Comparison of ENCODE assay signal across 26 mouse cellular contexts in the genomic region with DNA sequence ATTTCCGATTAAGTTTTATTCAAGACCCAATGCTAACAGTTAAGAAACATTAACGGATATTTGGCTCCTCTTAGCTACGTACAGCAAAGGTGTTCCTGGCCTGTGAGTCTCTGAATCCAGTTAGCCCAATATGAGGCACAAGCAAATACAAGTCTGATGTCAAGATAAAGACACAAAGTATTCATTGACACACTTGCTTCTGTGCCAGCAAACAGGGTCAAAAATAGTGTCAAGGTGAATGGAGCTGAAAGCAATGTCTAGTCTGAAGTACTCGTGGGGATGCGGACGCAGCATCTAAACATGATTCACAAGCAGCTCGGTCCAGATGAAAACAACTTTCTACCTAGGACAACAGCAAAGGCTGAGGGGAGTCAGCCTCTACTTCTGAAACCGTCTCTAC. TPM values are rescaled to one million over a fixed set of nuclear protein-coding genes. Genes with fewer than 3 reads are reported as not detected.
DNase-seq lines count a peak whose midpoint lies in the region; ATAC-seq and TF ChIP-seq lines count a peak whose summit lies in the region.
"Had no signal": no experiment of that assay in that cellular context is flagged by ENCODE, and none has a peak within 500 bp of the region (broad histone marks: within the 10 kb centered on the region; RNA-seq: fewer than 3 reads in every experiment).

No protein-coding gene starts in this region.

- peak overlapping the region; percentile 58 to 72 for H3K27ac ChIP-seq in heart, embryonic 14.5 days (replicated peaks in 1 of 2; ENCODE audit: control insufficient read depth in 1 of 2, insufficient read depth in 1 of 2, low read depth in 2 of 2, low read length in 2 of 2)
- H3K27ac ChIP-seq in liver, postnatal 0 days (ENCODE audit: low read depth), result no peak overlapping the region
- no peak overlapping the region for H3K27ac ChIP-seq in liver, embryonic 12.5 days
- H3K27ac ChIP-seq: forebrain, embryonic 12.5 days; hindbrain, embryonic 14.5 days; liver, embryonic 15.5 days; midbrain, embryonic 12.5 days; neural tube, embryonic 13.5 days; stomach, postnatal 0 days had no signal

- no peak for TF ChIP-seq CTCF in liver, postnatal 0 days (IDR thresholded peaks at IDR 0.05; ENCODE audit: low read depth)

- no peak overlapping the region for H3K9ac ChIP-seq in heart, embryonic 14.5 days (ENCODE audit: low read length)
- no peak overlapping the region for H3K9ac ChIP-seq in liver, postnatal 0 days (replicated peaks)
- no peak overlapping the region for H3K9ac ChIP-seq in liver, embryonic 12.5 days
- H3K9ac ChIP-seq: forebrain, embryonic 12.5 days; forebrain, postnatal 0 days; hindbrain, embryonic 14.5 days; liver, embryonic 15.5 days; midbrain, embryonic 12.5 days; neural tube, embryonic 13.5 days had no signal

- no peak overlapping the region for H3K4me3 ChIP-seq in heart, embryonic 14.5 days (ENCODE audit: control insufficient read depth in 1 of 2, insufficient read depth in 1 of 2, low read depth in 1 of 2, low read length in 2 of 2)
- H3K4me3 ChIP-seq in liver, postnatal 0 days (ENCODE audit: low read depth, low read length), result no peak overlapping the region
- H3K4me3 ChIP-seq in liver, embryonic 12.5 days, result no peak overlapping the region
- H3K4me3 ChIP-seq: erythroblast, embryonic 14.5 days; forebrain, embryonic 12.5 days; liver, embryonic 15.5 days; megakaryocyte, embryonic 14.5 days; midbrain, embryonic 12.5 days; neural tube, embryonic 13.5 days had no signal

- H3K27me3 ChIP-seq in heart, embryonic 14.5 days (ENCODE audit: control insufficient read depth, insufficient read depth, low read length), result no peaks in the 10 kb centered on the region
- no peaks in the 10 kb centered on the region for H3K27me3 ChIP-seq in liver, postnatal 0 days (ENCODE audit: insufficient read depth, low read length)
- no peaks in the 10 kb centered on the region for H3K27me3 ChIP-seq in liver, embryonic 12.5 days (replicated peaks)
- H3K27me3 ChIP-seq: forebrain, embryonic 12.5 days; liver, embryonic 15.5 days; midbrain, embryonic 12.5 days; neural tube, embryonic 13.5 days had no signal

- H3K4me2 ChIP-seq in heart, embryonic 14.5 days (ENCODE audit: low read length), result peak overlapping the region; percentile 45
- no peak overlapping the region for H3K4me2 ChIP-seq in liver, postnatal 0 days (ENCODE audit: low read depth, low read length)
- H3K4me2 ChIP-seq in liver, embryonic 12.5 days, result no peak overlapping the region
- H3K4me2 ChIP-seq: forebrain, embryonic 12.5 days; hindbrain, embryonic 14.5 days; liver, embryonic 15.5 days; midbrain, embryonic 12.5 days; neural tube, embryonic 13.5 days had no signal

- TF ChIP-seq EP300 in liver, postnatal 0 days (IDR thresholded peaks at IDR 0.05; ENCODE audit: low read depth), result no peak

- no peaks in the 10 kb centered on the region for H3K9me3 ChIP-seq in heart, embryonic 14.5 days (ENCODE audit: control insufficient read depth, low read length)
- H3K9me3 ChIP-seq in liver, postnatal 0 days (ENCODE audit: low read length), result no peaks in the 10 kb centered on the region
- no peaks in the 10 kb centered on the region for H3K9me3 ChIP-seq in liver, embryonic 12.5 days (replicated peaks)
- H3K9me3 ChIP-seq: forebrain, embryonic 12.5 days; liver, embryonic 15.5 days; megakaryocyte, embryonic 14.5 days; midbrain, embryonic 12.5 days; neural tube, embryonic 13.5 days had no signal

- WGBS in heart, embryonic 14.5 days, result 48% methylated on average over 8 of the region's 8 CpGs
- WGBS in liver, postnatal 0 days (ENCODE audit: insufficient replicate concordance), result 70% methylated on average over 8 of the region's 8 CpGs
- 80% methylated on average over 8 of the region's 8 CpGs for WGBS in liver, embryonic 12.5 days (ENCODE audit: insufficient replicate concordance)

- no peak for ATAC-seq in heart, embryonic 14.5 days (ENCODE audit: insufficient number of reproducible peaks, insufficient read depth, low FRiP score, low read depth)
- peak; percentile 13; the same call in 1 of the 2 replicates for ATAC-seq in liver, postnatal 0 days
- no peak for ATAC-seq in liver, embryonic 12.5 days
- ATAC-seq: CD4-positive, CD25-positive, alpha-beta regulatory T cell, adult 4 months; forebrain, postnatal 0 days; intestine, postnatal 0 days had no signal

- DNase-seq in adrenal gland, postnatal 14 days, result peak; percentile 16
- DNase-seq in adrenal gland, adult 8-10 months, result no peak
- no peak for DNase-seq in heart, adult 8-10 months (ENCODE audit: low spot score)
- DNase-seq in liver, postnatal 0 days, result no peak
- DNase-seq: cerebellum, adult 2 months; cerebellum, postnatal 14 days; forebrain, postnatal 0 days; kidney, adult 9 months; kidney, postnatal 10 days; layer of hippocampus, postnatal 36 days; left cerebral cortex, postnatal 4 days; lung, postnatal 4 days; right cerebral cortex, postnatal 4 days; thymus, postnatal 4 days had no signal

- no peaks in the 10 kb centered on the region for H3K36me3 ChIP-seq in heart, embryonic 14.5 days (ENCODE audit: control insufficient read depth, insufficient read depth, low read length)
- no peaks in the 10 kb centered on the region for H3K36me3 ChIP-seq in liver, postnatal 0 days (replicated peaks; ENCODE audit: insufficient read depth, low read length)
- H3K36me3 ChIP-seq in liver, embryonic 12.5 days, result no peaks in the 10 kb centered on the region
- H3K36me3 ChIP-seq: forebrain, embryonic 12.5 days; liver, embryonic 15.5 days; midbrain, embryonic 12.5 days; neural tube, embryonic 13.5 days had no signal

- H3K4me1 ChIP-seq in heart, embryonic 14.5 days (ENCODE audit: control insufficient read depth in 2 of 2, insufficient read depth in 2 of 2, low read length in 2 of 2), result peaks cover 26 to 73% of the 10 kb centered on the region in 2 experiments
- peaks cover 32% of the 10 kb centered on the region for H3K4me1 ChIP-seq in liver, postnatal 0 days (ENCODE audit: insufficient read depth)
- peaks cover 23% of the 10 kb centered on the region for H3K4me1 ChIP-seq in liver, embryonic 12.5 days
- H3K4me1 ChIP-seq: megakaryocyte, embryonic 14.5 days had no signal

RNA-seq across cellular contexts. Expression of gene Rras2, which starts 11.7 kb away (rescaled TPM):
- total RNA-seq in adrenal gland, postnatal 14 days (2021), result 36.1 and 44.4 TPM in 2 replicates
- total RNA-seq in adrenal gland, adult 8-10 months (2022), result 10 to 100 TPM; 18.2 to 35.7 (median 28.5) TPM
- polyA plus RNA-seq in heart, embryonic 14.5 days (2014; fragmentation: Nextera tagmentation; extraction: Ambion mirVana), result 56.3 and 63.2 TPM in 2 replicates
- total RNA-seq in heart, adult 8-10 months (2022), result 10 to 100 TPM; 42.5 to 68.2 (median 55.1) TPM
- 8.1 and 8.7 TPM in 2 replicates for polyA plus RNA-seq in liver, postnatal 0 days (2015; fragmentation: Nextera tagmentation; extraction: Ambion mirVana)
- 13.7 and 14.5 TPM in 2 replicates for polyA plus RNA-seq in liver, embryonic 12.5 days (2016; fragmentation: Nextera tagmentation; extraction: Ambion mirVana)
- polyA plus RNA-seq: erythroblast, embryonic 14.5 days had no signal

Comparison
In these comparisons a context has a peak if more than half of its experiments do, and no peak if none do; other contexts are left out.
1. H3K27ac ChIP-seq: peak in heart, embryonic 14.5 days (2 of 2); none in liver, postnatal 0 days (single experiment) and liver, embryonic 12.5 days (single experiment).